Mouse (Mus musculus) olfactory bulb, adult 2 months (tissue): ENCODE measurements around the gene Nos1. TPM values are rescaled to one million over a fixed set of nuclear protein-coding genes. Genes with fewer than 3 reads are reported as not detected.

Experiments used
- H3K27ac ChIP-seq: fragments of 200-500 bp; 2 replicates; pipeline ENCODE4 v1.5.1; 2012; ENCODE audit warnings: low read depth, low read length; ENCODE audit not compliant: insufficient read depth
- H3K4me1 ChIP-seq: fragments of 200-500 bp; 2 replicates; pipeline ENCODE4 v1.6.1; 2012; ENCODE audit warnings: low read length; ENCODE audit not compliant: control insufficient read depth, insufficient read depth
- H3K4me3 ChIP-seq: fragments of 200-500 bp; 2 replicates; pipeline ENCODE4 v1.5.1; 2012; ENCODE audit warnings: mild to moderate bottlenecking, low read depth, low read length, moderate library complexity; ENCODE audit not compliant: insufficient read depth
- CTCF ChIP-seq: fragments of 200-500 bp; IDR thresholded peaks from 2 replicates; pipeline ENCODE4 v1.5.1; 2012; ENCODE audit warnings: low read depth, mild to moderate bottlenecking, low read length, moderate library complexity; ENCODE audit not compliant: insufficient read depth
- POLR2A ChIP-seq: fragments of 200-500 bp; IDR thresholded peaks from 2 replicates; pipeline ENCODE4 v1.6.1; 2012; ENCODE audit warnings: mild to moderate bottlenecking, low read depth, low read length, moderate library complexity; ENCODE audit not compliant: insufficient read depth
- WGBS: fragments of 180-500 bp; shearing (Covaris S2); methylation state at CpG from one replicate; pipeline ENCODE4 v1.1.7; 2018; 5-methylcytosine and 5-hydroxymethylcytosine counted together
- polyA plus RNA-seq: library from polyadenylated mRNA; stranded (reverse); fragments of >200 nt; gene quantifications from 2 replicates; pipeline ENCODE4 v1.2.4, GENCODE M21; 2012; ENCODE audit warnings: low replicate concordance; ENCODE audit not compliant: missing spikeins, insufficient read depth, insufficient read length

Gene Nos1
- polyA plus RNA-seq, 1 experiment = not detected

- H3K4me1 ChIP-seq = peaks cover 3% of the 10 kb centered on the region; the same call in 1 of the 2 replicates
- WGBS = 87% methylated on average over 1 of the region's 1 CpGs
- H3K27ac ChIP-seq = no peak overlapping the region
- TF ChIP-seq CTCF (no peak), POLR2A (no peak)
- H3K4me3 ChIP-seq = no peak overlapping the region
Observed at GRCm38 (mm10) chr5:117954429-117954828, 173.6 kb downstream of the Nos1 start.

DNA sequence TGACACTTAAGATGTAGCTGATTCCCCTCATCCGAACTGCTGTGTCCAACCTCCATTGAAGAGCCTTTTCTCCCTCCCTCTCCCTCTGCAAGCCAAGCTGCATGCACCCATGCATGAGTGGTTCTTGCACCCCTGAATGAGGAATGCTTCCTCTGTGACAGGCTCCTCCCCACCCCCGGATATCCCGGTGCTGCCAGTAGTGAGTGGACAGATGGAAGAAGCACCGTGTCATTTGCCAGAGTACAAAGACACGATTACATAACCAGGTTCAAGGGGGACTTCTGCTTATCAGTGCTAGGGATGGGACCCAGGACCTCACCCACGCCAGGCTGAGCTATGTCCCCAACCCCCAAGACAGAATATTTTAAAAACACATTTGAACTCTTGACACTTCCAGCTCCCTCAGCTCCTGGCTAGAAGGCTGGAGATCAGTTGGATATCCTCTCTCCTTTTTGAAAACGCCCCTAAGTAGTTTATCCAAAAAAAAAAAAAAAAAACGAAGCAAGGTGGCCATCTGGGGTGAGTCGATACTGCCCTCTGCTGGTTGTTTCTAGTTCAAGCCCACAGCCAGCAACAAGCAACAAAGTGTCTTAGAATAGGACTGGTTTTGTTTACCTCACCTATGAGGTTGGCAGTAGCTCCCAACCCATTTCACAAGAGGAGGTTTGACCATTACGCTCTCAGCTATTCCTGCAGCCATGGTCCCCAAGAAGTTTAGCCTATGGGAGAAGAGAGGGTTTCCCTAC is 175.0 kb downstream of the Nos1 start:
- H3K4me3 ChIP-seq = no peak overlapping the region
- WGBS = 34% methylated on average over 10 of the region's 10 CpGs
- H3K4me1 ChIP-seq = peaks cover 3% of the 10 kb centered on the region; the same call in 1 of the 2 replicates
- no peak overlapping the region for H3K27ac ChIP-seq
- TF ChIP-seq CTCF (no peak), POLR2A (no peak)

DNA sequence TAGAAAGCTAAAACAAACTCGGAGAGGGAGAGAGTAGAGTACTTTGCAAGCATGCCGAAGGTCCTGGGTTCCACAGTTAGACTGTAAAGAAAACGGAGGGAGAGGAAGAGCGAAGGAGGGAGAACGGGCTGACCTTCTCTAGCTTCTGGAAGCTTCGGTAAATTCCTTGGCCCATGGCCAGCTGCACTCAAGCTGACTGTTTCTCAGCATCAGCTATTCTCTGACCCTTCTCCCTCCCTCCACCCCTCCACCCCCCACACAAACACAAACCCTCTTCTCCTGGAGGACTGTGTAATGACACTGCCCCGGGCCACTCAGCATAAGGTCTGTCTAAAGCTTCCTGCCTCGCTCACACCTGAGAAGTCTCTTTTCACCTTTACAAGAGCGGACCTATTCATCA is 183.9 kb downstream of the Nos1 start:
- no peak for TF ChIP-seq CTCF
- WGBS = 51% methylated on average over 9 of the region's 9 CpGs
- H3K27ac ChIP-seq = no peak overlapping the region
- no peak overlapping the region for H3K4me3 ChIP-seq
- H3K4me1 ChIP-seq = 0 out of 2 replicates have a peak, but pooled peaks cover 2% of the 10 kb centered on the region

DNA sequence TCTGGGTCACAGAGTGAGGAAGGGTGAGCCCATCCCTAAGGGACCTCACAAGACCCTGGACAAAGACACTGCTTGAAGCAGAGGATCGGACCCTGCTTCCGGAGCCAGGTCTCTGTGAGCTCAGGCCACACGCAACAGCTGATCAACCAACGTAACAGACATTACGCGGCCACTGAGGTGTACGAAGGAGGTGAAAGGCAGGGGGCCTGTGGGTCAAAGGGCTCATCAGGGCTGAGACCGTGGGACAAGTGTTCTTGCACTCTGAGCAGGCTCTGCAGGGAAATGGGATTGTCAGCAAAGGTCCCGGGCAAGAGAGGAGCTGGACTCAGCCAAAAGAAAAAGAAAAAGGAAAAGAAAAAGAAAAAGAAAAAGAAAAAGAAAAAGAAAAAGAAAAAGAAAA is 186.1 kb downstream of the Nos1 start:
- H3K4me1 ChIP-seq = 0 out of 2 replicates have a peak, but pooled peaks cover 2% of the 10 kb centered on the region
- TF ChIP-seq POLR2A (no peak), CTCF (no peak)
- 81% methylated on average over 9 of the region's 9 CpGs for WGBS
- no peak overlapping the region for H3K4me3 ChIP-seq
- H3K27ac ChIP-seq = no peak overlapping the region

DNA sequence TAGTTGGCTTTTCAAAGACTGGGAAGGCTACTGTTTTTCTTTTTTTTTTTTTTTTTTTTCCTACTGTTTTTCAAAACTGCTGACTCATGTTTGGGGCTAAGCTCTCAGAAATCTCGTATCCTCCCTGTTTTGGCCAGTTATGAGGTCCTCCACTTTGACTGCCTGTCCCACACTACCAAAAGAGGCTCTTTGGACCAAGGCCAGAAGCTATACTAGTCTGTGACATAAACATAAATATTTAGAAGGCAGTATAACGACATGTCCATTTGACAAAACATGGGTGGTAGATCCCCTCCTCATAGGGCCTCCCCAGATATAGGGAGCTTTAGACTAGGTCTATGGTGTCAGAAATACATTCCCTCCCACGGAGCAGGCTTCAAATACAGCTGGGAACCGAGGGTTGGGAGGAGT is 186.8 kb downstream of the Nos1 start:
- Histone ChIP-seq H3K27ac (no peak overlapping the region), H3K4me3 (no peak overlapping the region), H3K4me1 (0 out of 2 replicates have a peak, but pooled peaks cover 2% of the 10 kb centered on the region)
- TF ChIP-seq POLR2A (no peak), CTCF (no peak)
- WGBS = 36% methylated on average over 4 of the region's 4 CpGs

DNA sequence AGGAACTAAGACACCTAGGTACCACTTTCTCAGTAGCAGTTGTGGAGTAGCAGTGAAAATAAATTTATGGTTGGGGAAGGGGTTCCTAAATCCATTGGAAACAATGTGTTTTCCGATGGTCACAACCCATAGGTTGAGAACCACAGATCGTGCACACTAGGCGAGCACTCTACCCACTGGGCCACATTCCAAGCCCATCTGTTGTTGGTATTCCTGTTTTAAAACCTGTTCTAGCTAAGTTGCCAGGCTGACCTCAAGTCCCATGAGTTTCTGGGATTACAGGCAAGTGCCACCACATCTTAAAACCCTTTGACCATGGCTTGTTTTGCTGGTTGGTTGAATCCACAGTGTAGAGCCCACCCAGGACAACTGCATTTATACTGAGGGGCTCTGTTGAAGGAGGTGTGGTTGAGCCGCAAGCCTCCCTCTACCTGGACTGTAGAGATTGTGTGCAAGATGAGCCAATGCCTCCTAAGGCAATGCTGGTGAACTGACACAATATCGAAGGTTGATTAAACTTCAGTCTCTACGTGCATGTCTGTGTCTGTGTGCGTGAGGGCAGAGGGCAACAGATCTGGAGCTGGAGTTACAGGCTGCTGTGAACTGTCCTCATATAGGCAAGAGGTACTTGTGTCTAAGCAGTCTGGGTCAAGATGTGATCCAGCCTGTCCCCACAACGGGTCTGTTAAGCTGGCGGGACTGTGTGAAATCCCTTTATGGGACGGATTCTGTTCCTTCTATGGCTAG is 189.0 kb downstream of the Nos1 start:
- H3K4me1 ChIP-seq = 0 out of 2 replicates have a peak, but pooled peaks cover 2% of the 10 kb centered on the region
- no peak for TF ChIP-seq POLR2A
- TF ChIP-seq CTCF = no peak
- H3K4me3 ChIP-seq = no peak overlapping the region
- no peak overlapping the region for H3K27ac ChIP-seq
- 93% methylated on average over 10 of the region's 10 CpGs for WGBS

DNA sequence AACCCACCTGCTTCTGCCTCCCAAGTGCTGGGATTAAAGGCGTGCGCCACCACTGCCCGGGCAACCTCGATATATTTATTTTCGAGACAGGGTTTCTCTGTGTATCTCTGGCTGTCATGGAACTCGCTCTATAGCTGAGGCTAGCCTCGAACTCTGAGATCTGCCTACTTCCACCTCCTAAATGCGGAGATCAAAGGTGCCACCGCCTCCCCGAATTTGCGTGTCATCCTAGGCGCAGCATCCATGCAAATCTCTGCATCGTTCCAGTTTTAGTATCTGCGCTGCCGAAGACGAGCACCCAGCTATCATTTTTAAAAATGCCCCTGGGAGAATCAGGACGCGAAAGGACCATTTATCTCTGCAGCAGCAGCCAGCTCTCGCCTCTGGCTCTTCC is 195.4 kb downstream of the Nos1 start:
- Histone ChIP-seq H3K27ac (no peak overlapping the region), H3K4me3 (peak overlapping the region; percentile 60), H3K4me1 (peaks cover 13% of the 10 kb centered on the region)
- 17% methylated on average over 19 of the region's 19 CpGs for WGBS
- no peak for TF ChIP-seq CTCF
- TF ChIP-seq POLR2A = no peak

DNA sequence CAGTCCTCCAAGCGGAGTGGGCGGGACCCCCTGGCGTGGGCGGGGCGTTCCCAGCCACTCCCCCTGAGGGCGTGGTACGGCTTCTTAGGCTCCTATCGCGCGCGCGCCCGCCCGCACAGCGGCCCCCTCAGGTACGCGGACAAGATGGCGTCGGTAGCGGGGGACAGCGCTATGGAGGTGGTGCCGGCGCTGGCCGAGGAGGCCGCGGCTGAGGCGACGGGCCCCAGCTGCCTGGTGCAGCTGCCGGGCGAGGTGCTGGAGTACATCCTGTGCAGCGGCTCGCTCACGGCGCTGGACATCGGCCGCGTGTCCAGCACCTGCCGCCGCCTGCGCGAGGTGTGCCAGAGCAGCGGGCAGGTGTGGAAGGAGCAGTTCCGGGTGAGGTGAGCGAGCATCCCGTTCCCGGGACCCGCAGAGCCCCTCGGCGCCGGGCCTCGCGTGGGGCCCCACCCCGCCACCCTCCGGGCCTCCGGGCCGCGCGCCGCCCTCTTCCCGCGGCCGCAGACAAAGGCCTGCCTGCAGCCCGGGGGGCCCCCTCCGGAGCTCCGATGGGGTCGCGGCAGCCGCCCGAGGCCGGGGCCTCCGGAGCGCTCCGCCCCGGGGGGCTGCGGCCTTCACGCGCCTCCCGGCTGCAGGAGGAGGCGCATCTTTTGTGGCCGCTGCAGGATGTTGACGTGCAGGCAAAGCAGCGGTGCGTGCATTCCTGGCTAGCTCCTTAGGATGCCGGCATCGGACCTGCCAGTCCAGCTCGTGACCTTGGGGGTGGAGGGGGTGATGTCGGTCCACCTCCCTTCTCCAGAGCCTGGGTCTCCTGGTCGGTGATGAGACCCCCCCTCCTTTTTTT is 196.0 kb downstream of the Nos1 start, which contains the start of gene Fbxo21:
Gene Fbxo21 (plus strand): TSS at position 74 of the 844 bp plus-strand sequence.
- peak within 1 kb of the TSS; percentile 60 for H3K4me3 ChIP-seq

More for the DNA sequence above, 196.0 kb downstream of the Nos1 start, which contains the start of gene Fbxo21:
- TF ChIP-seq POLR2A (peak; percentile 88), CTCF (no peak)
- Histone ChIP-seq H3K4me1 (peaks cover 13% of the 10 kb centered on the region), H3K27ac (peak within 1 kb of the TSS; percentile 60)
- under 1% methylated on average over 88 of the region's 88 CpGs for WGBS
